Mouse (Mus musculus) midbrain, embryonic 13.5 days (tissue): ENCODE measurements at regions not wholly inside any gene's neighbourhood (a gene's known extent, or its start where the extent isn't known, plus 50 kb on each side); places are given as distances from the start of the nearest gene placed in this dataset.

Experiments used
- ATAC-seq: fragments of 200-750 bp; cut with Nextera tagmentation; 2 replicates; pipeline ENCODE4 v1.8.0; 2017; ENCODE audit warnings: mild to moderate bottlenecking, moderate TSS enrichment, moderate library complexity
- H3K27ac ChIP-seq: fragments of 300-500 bp; sonication (generic); 2 replicates; pipeline ENCODE4 v1.5.1; 2015; ENCODE audit warnings: inconsistent platforms, mild to moderate bottlenecking, moderate library complexity
- H3K27me3 ChIP-seq: fragments of 300-500 bp; sonication (generic); 2 replicates; pipeline ENCODE4 v1.6.1; 2015; ENCODE audit warnings: mild to moderate bottlenecking, inconsistent platforms
- H3K36me3 ChIP-seq: fragments of 300-500 bp; sonication (generic); 2 replicates; pipeline ENCODE4 v1.6.1; 2015; ENCODE audit warnings: mild to moderate bottlenecking, inconsistent platforms
- H3K4me1 ChIP-seq: fragments of 300-500 bp; sonication (generic); replicated peaks from 2 replicates; pipeline ENCODE4 v1.6.1; 2015; ENCODE audit warnings: inconsistent platforms
- H3K4me2 ChIP-seq: fragments of 300-500 bp; sonication (generic); replicated peaks from 2 replicates; pipeline ENCODE4 v1.6.1; 2015; ENCODE audit warnings: moderate library complexity, mild to moderate bottlenecking, inconsistent platforms
- H3K4me3 ChIP-seq: fragments of 300-500 bp; sonication (generic); replicated peaks from 2 replicates; pipeline ENCODE4 v1.5.1; 2015; ENCODE audit warnings: mild to moderate bottlenecking, inconsistent platforms
- H3K9ac ChIP-seq: fragments of 300-500 bp; sonication (generic); replicated peaks from 2 replicates; pipeline ENCODE4 v1.6.1; 2015; ENCODE audit warnings: mild to moderate bottlenecking, inconsistent platforms
- H3K9me3 ChIP-seq: fragments of 300-500 bp; sonication (generic); 2 replicates; pipeline ENCODE4 v1.6.1; 2016; ENCODE audit warnings: mild to moderate bottlenecking, inconsistent platforms
- WGBS: fragments of 180-500 bp; shearing (Covaris S2); methylation state at CpG from one replicate; pipeline ENCODE4 v1.1.7; 2015; 5-methylcytosine and 5-hydroxymethylcytosine counted together

GRCm38 (mm10) chr8:49998281-49999037, 1154.7 kb upstream of the Tenm3 start:
- Histone ChIP-seq H3K4me1 (0 out of 2 replicates have a peak, but pooled peaks cover 3% of the 10 kb centered on the region), H3K4me3 (no peak overlapping the region), H3K36me3 (no peaks in the 10 kb centered on the region), H3K9me3 (no peaks in the 10 kb centered on the region), H3K4me2 (no peak overlapping the region), H3K27me3 (peaks cover 19% of the 10 kb centered on the region; the same call in 1 of the 2 replicates), H3K9ac (no peak overlapping the region), H3K27ac (no peak overlapping the region)
- 14% methylated on average over 8 of the region's 8 CpGs for WGBS
- ATAC-seq: peak; percentile 81
